Mouse (Mus musculus) MEL (cell line): Measurements from ENCODE around the gene Bsn.

Experiments
- CTCF ChIP-seq, 3 experiments: IDR thresholded peaks in 2 of 3; conservative IDR thresholded peaks in 1 of 3; 2 replicates each; pipeline ENCODE4 v1.5.1; 2011 to 2012; ENCODE audit warnings: low read length in 3 of 3, low read depth in 2 of 3, mild to moderate bottlenecking in 2 of 3, improper control_type of control experiment in 1 of 3, inconsistent platforms in 1 of 3, mixed read lengths in 1 of 3, moderate library complexity in 1 of 3; ENCODE audit not compliant: control insufficient read depth in 1 of 3, insufficient read depth in 1 of 3, poor library complexity in 1 of 3, severe bottlenecking in 1 of 3
- EP300 ChIP-seq, 2 experiments: IDR thresholded peaks; 2 replicates each; pipeline ENCODE4 v1.6.1; 2011; ENCODE audit warnings: improper control_type of control experiment in 2 of 2, low read length in 2 of 2, low read depth in 1 of 2, mild to moderate bottlenecking in 1 of 2
- KAT2A ChIP-seq: conservative IDR thresholded peaks from 2 replicates; pipeline ENCODE4 v1.6.1; 2012; ENCODE audit warnings: low read depth, low read length, improper control_type of control experiment, inconsistent platforms
- MXI1 ChIP-seq: IDR thresholded peaks from 2 replicates; pipeline ENCODE4 v1.6.1; 2011; ENCODE audit warnings: mild to moderate bottlenecking, low read depth, low read length, improper control_type of control experiment
- NELFE ChIP-seq: IDR thresholded peaks from 2 replicates; pipeline ENCODE4 v1.6.1; 2011; ENCODE audit warnings: low read depth, low read length, improper control_type of control experiment
- TAL1 ChIP-seq: IDR thresholded peaks from 2 replicates; pipeline ENCODE4 v1.6.1; 2012; ENCODE audit warnings: mild to moderate bottlenecking, inconsistent platforms, low read length, moderate library complexity, mixed read lengths
- TCF12 ChIP-seq: IDR thresholded peaks from 2 replicates; pipeline ENCODE4 v1.6.1; 2014; ENCODE audit warnings: low read depth, mild to moderate bottlenecking, inconsistent platforms, low read length, improper control_type of control experiment, moderate library complexity

GRCm38 (mm10) chr9:108119891-108120411 lies 70.2 kb downstream of the Bsn start:
- TF ChIP-seq CTCF (IDR thresholded peaks at IDR 0.05 in 2 of 3, conservative IDR thresholded peaks at IDR 0.05 in 1 of 3; ENCODE audit: control insufficient read depth in 1 of 3, insufficient read depth in 1 of 3, low read depth in 2 of 3, low read length in 3 of 3, poor library complexity in 1 of 3, severe bottlenecking in 1 of 3) (no peak), KAT2A (no peak), EP300 (IDR thresholded peaks at IDR 0.05; ENCODE audit: low read depth in 1 of 2, low read length in 2 of 2) (no peak), TAL1 (no peak), TCF12 (no peak), NELFE (no peak), MXI1 (no peak)
